Mouse (Mus musculus) brain, embryonic 14.5 days (tissue): ENCODE data around the gene Gm45713.

Source experiments
- CTCF ChIP-seq: fragments of 200-500 bp; IDR thresholded peaks from 2 replicates; pipeline ENCODE4 v1.5.1; 2012; ENCODE audit warnings: inconsistent platforms, mild to moderate bottlenecking, moderate library complexity, borderline replicate concordance; ENCODE audit not compliant: insufficient read depth, insufficient read length; ENCODE audit errors: extremely low read depth
- POLR2A ChIP-seq: fragments of 200-500 bp; IDR thresholded peaks from 2 replicates; pipeline ENCODE4 v1.6.1; 2012; ENCODE audit warnings: mild to moderate bottlenecking, inconsistent platforms, borderline replicate concordance; ENCODE audit not compliant: poor library complexity, insufficient read depth, insufficient read length, severe bottlenecking; ENCODE audit errors: extremely low read depth

- TF ChIP-seq POLR2A, result no peak
- TF ChIP-seq CTCF, result no peak
Measured at GRCm38 (mm10) chr7:45158991-45159390, 23.0 kb upstream of the Gm45713 start.
